Mouse (Mus musculus) liver, embryonic 11.5 days (tissue): ENCODE results near the gene Ccnjl. TPM values are rescaled to one million over a fixed set of nuclear protein-coding genes. Genes with fewer than 3 reads are reported as not detected.
A peak's percentile ranks its signal among the peaks of the same experiment; 100 is the strongest.

Experiments
- ATAC-seq: fragments of 200-750 bp; cut with Nextera tagmentation; replicated peaks from 2 replicates; pipeline ENCODE4 v1.8.0; 2017; ENCODE audit warnings: moderate number of reproducible peaks, mild to moderate bottlenecking, moderate TSS enrichment, moderate library complexity; ENCODE audit not compliant: low FRiP score
- DNase-seq: peaks from one replicate; pipeline ENCODE4 v3.0.0-alpha.2; 2017; ENCODE audit warnings: low spot score
- H3K27ac ChIP-seq: fragments of 300-500 bp; sonication (generic); 2 replicates; pipeline ENCODE4 v1.5.1; 2014; ENCODE audit warnings: mild to moderate bottlenecking, low read depth, low read length, control low read depth
- H3K27me3 ChIP-seq: fragments of 300-500 bp; sonication (generic); replicated peaks from 2 replicates; pipeline ENCODE4 v1.6.1; 2014; ENCODE audit warnings: low read length, mixed read lengths; ENCODE audit not compliant: control insufficient read depth, insufficient read depth
- H3K36me3 ChIP-seq: fragments of 300-500 bp; sonication (generic); 2 replicates; pipeline ENCODE4 v1.6.1; 2014; ENCODE audit warnings: mild to moderate bottlenecking, low read length, moderate library complexity, mixed read lengths; ENCODE audit not compliant: control insufficient read depth, insufficient read depth
- H3K4me1 ChIP-seq: fragments of 300-500 bp; sonication (generic); replicated peaks from 2 replicates; pipeline ENCODE4 v1.6.1; 2014; ENCODE audit warnings: low read length, mixed read lengths; ENCODE audit not compliant: control insufficient read depth, insufficient read depth
- H3K4me2 ChIP-seq: fragments of 300-500 bp; sonication (generic); 2 replicates; pipeline ENCODE4 v1.6.1; 2014; ENCODE audit warnings: mild to moderate bottlenecking, control low read depth, moderate library complexity
- H3K4me3 ChIP-seq: fragments of 300-500 bp; sonication (generic); 2 replicates; pipeline ENCODE4 v1.5.1; 2014; ENCODE audit warnings: low read depth, low read length, control low read depth
- H3K9ac ChIP-seq: fragments of 300-500 bp; sonication (generic); 2 replicates; pipeline ENCODE4 v1.6.1; 2014; ENCODE audit warnings: low read depth, low read length, control low read depth
- H3K9me3 ChIP-seq: fragments of 300-500 bp; sonication (generic); 2 replicates; pipeline ENCODE4 v1.6.1; 2016; ENCODE audit warnings: low read length, inconsistent platforms, mixed read lengths; ENCODE audit not compliant: control insufficient read depth
- WGBS: fragments of 180-500 bp; shearing (Covaris S2); extraction: QIAGEN DNeasy Blood & Tissue Kit; methylation state at CpG from one replicate; pipeline ENCODE4 v1.1.7; 2014; 5-methylcytosine and 5-hydroxymethylcytosine counted together
- polyA plus RNA-seq: library from polyadenylated mRNA; unstranded; fragments of >200 nt; fragmentation: Nextera tagmentation; extraction: Ambion mirVana; gene quantifications from 2 replicates; pipeline ENCODE4 v1.2.1, GENCODE M21; 2014

The Ccnjl gene
- polyA plus RNA-seq, 1 experiment from 2014 or later = 11.8 TPM

- peak overlapping the region; percentile 49; the same call in 1 of the 2 replicates for H3K27ac ChIP-seq
- DNase-seq = no peak
- H3K4me2 ChIP-seq = no peak overlapping the region
- no peak for ATAC-seq
- no peaks in the 10 kb centered on the region for H3K36me3 ChIP-seq
- H3K4me1 ChIP-seq = peaks cover 6% of the 10 kb centered on the region; the same call in 1 of the 2 replicates
- no peak overlapping the region for H3K4me3 ChIP-seq
- no peaks in the 10 kb centered on the region for H3K9me3 ChIP-seq
- no peaks in the 10 kb centered on the region for H3K27me3 ChIP-seq
- 0 out of 2 replicates have a peak overlapping the region, but pooled peaks have one; percentile 5 for H3K9ac ChIP-seq
- 61% methylated on average over 5 of the region's 5 CpGs for WGBS
These were observed 40.6 kb downstream of the Ccnjl start for GRCm38 (mm10) chr11:43569188-43569587.

GRCm38 (mm10) chr11:43569595-43569994 lies 41.0 kb downstream of the Ccnjl start:
- H3K9me3 ChIP-seq = no peaks in the 10 kb centered on the region
- no peaks in the 10 kb centered on the region for H3K36me3 ChIP-seq
- no peak overlapping the region for H3K9ac ChIP-seq
- no peak overlapping the region for H3K4me2 ChIP-seq
- DNase-seq (no peak), ATAC-seq (peak; percentile 40)
- H3K4me3 ChIP-seq = no peak overlapping the region
- 56% methylated on average over 11 of the region's 11 CpGs for WGBS
- no peaks in the 10 kb centered on the region for H3K27me3 ChIP-seq
- H3K4me1 ChIP-seq = peaks cover 7% of the 10 kb centered on the region; the same call in 1 of the 2 replicates
- H3K27ac ChIP-seq = peak overlapping the region; percentile 49; the same call in 1 of the 2 replicates

GRCm38 (mm10) chr11:43575061-43575375 lies 46.4 kb downstream of the Ccnjl start:
- 24% methylated on average over 3 of the region's 3 CpGs for WGBS
- H3K9ac ChIP-seq = no peak overlapping the region
- ATAC-seq (no peak), DNase-seq (no peak)
- H3K36me3 ChIP-seq = no peaks in the 10 kb centered on the region
- H3K9me3 ChIP-seq = no peaks in the 10 kb centered on the region
- H3K4me2 ChIP-seq = no peak overlapping the region
- peak overlapping the region; percentile 17; the same call in 1 of the 2 replicates for H3K27ac ChIP-seq
- H3K27me3 ChIP-seq = no peaks in the 10 kb centered on the region
- peaks cover 14% of the 10 kb centered on the region for H3K4me1 ChIP-seq
- no peak overlapping the region for H3K4me3 ChIP-seq

- peak overlapping the region; percentile 17 for H3K27ac ChIP-seq
- no peaks in the 10 kb centered on the region for H3K9me3 ChIP-seq
- H3K36me3 ChIP-seq = no peaks in the 10 kb centered on the region
- H3K9ac ChIP-seq = no peak overlapping the region
- peaks cover 14% of the 10 kb centered on the region for H3K4me1 ChIP-seq
- ATAC-seq = peak; percentile 58
- WGBS = 12% methylated on average over 9 of the region's 9 CpGs
- no peaks in the 10 kb centered on the region for H3K27me3 ChIP-seq
- peak overlapping the region; percentile 3; the same call in 1 of the 2 replicates for H3K4me2 ChIP-seq
- no peak for DNase-seq
- H3K4me3 ChIP-seq = no peak overlapping the region
These were observed 47.0 kb downstream of the Ccnjl start for GRCm38 (mm10) chr11:43575376-43576151.

GRCm38 (mm10) chr11:43577713-43578478 lies 49.3 kb downstream of the Ccnjl start:
- Histone ChIP-seq H3K36me3 (peaks cover 2% of the 10 kb centered on the region; the same call in 1 of the 2 replicates), H3K4me1 (peaks cover 14% of the 10 kb centered on the region), H3K9me3 (no peaks in the 10 kb centered on the region), H3K27ac (no peak overlapping the region), H3K27me3 (no peaks in the 10 kb centered on the region), H3K4me2 (no peak overlapping the region), H3K4me3 (no peak overlapping the region), H3K9ac (no peak overlapping the region)
- WGBS = 67% methylated on average over 11 of the region's 11 CpGs
- ATAC-seq = 0 out of 2 replicates have a peak, but pooled peaks have one; percentile 27
- no peak for DNase-seq

- Histone ChIP-seq H3K9me3 (no peaks in the 10 kb centered on the region), H3K27me3 (no peaks in the 10 kb centered on the region), H3K36me3 (peaks cover 10% of the 10 kb centered on the region), H3K4me2 (no peak overlapping the region), H3K4me1 (no peaks in the 10 kb centered on the region), H3K4me3 (no peak overlapping the region), H3K9ac (no peak overlapping the region), H3K27ac (no peak overlapping the region)
- 91% methylated on average over 22 of the region's 22 CpGs for WGBS
- ATAC-seq = no peak
- DNase-seq = no peak
These were observed 56.8 kb downstream of the Ccnjl start for GRCm38 (mm10) chr11:43585211-43586005.

- Histone ChIP-seq H3K4me2 (no peak within 1 kb of the TSS), H3K4me1 (no peaks in the 10 kb centered on the region), H3K4me3 (no peak within 1 kb of the TSS), H3K36me3 (peaks cover 8% of the 10 kb centered on the region), H3K9me3 (no peaks in the 10 kb centered on the region), H3K9ac (no peak within 1 kb of the TSS), H3K27me3 (no peaks in the 10 kb centered on the region), H3K27ac (no peak within 1 kb of the TSS)
- DNase-seq (peak; percentile 62), ATAC-seq (no peak)
- WGBS = 64% methylated on average over 7 of the region's 7 CpGs
These were observed 57.9 kb downstream of the Ccnjl start, which contains the start of gene 4933415A04Rik for GRCm38 (mm10) chr11:43586324-43587090. Gene 4933415A04Rik (plus strand): TSS chr11:43587040.
